Mouse (Mus musculus) kidney, adult 2 months (tissue): ENCODE data around the gene Ufc1.

ENCODE experiments used
- CTCF ChIP-seq: fragments of 200-500 bp; conservative IDR thresholded peaks from 2 replicates; pipeline ENCODE4 v1.5.1; 2011; ENCODE audit warnings: low read depth, mild to moderate bottlenecking, control low read depth, low read length, moderate library complexity, mixed read lengths; ENCODE audit not compliant: insufficient read depth, insufficient read length
- POLR2A ChIP-seq: fragments of 200-500 bp; IDR thresholded peaks from one replicate; pipeline ENCODE4 v1.6.1; 2011; ENCODE audit warnings: low read depth, low read length, control low read depth

GRCm38 (mm10) chr1:171258921-171259320, 35.9 kb downstream of the Ufc1 start:
- no peak for TF ChIP-seq CTCF
- TF ChIP-seq POLR2A, result no peak
